Mouse (Mus musculus): ENCODE measurements around the gene Ssbp3.

Gene Ssbp3

GRCm38 (mm10) chr4:106910201-106911172 is at the start of gene Ssbp3:
TSS of gene Ssbp3 (plus strand) at chr4:106910701.
- peak; percentile 75 for DNase-seq

- DNase-seq: no peak
Observed at GRCm38 (mm10) chr4:106861871-106862270, 48.6 kb upstream of the Ssbp3 start.

GRCm38 (mm10) chr4:106862317-106862716 is 48.2 kb upstream of the Ssbp3 start:
- DNase-seq: no peak

GRCm38 (mm10) chr4:106862767-106863370 is 47.6 kb upstream of the Ssbp3 start:
- DNase-seq: no peak

GRCm38 (mm10) chr4:106865415-106866110 is 44.9 kb upstream of the Ssbp3 start:
- DNase-seq: peak; percentile 59

GRCm38 (mm10) chr4:106866381-106866780 is 44.1 kb upstream of the Ssbp3 start:
- no peak for DNase-seq

- peak; percentile 81 for DNase-seq
Observed at GRCm38 (mm10) chr4:106866845-106867244, 43.7 kb upstream of the Ssbp3 start.

- no peak for DNase-seq
Observed at GRCm38 (mm10) chr4:106868737-106869438, 41.6 kb upstream of the Ssbp3 start.

- DNase-seq: no peak
Observed at GRCm38 (mm10) chr4:106869539-106869951, 41.0 kb upstream of the Ssbp3 start.

GRCm38 (mm10) chr4:106870556-106870955 is 39.9 kb upstream of the Ssbp3 start:
- peak; percentile 91 for DNase-seq

- DNase-seq: peak; percentile 40
Observed at GRCm38 (mm10) chr4:106874501-106874900, 36.0 kb upstream of the Ssbp3 start.

- no peak for DNase-seq
Observed at GRCm38 (mm10) chr4:106881101-106881500, 29.4 kb upstream of the Ssbp3 start.

GRCm38 (mm10) chr4:106883149-106883548 is 27.4 kb upstream of the Ssbp3 start:
- no peak for DNase-seq

GRCm38 (mm10) chr4:106886307-106887085 is 24.0 kb upstream of the Ssbp3 start:
- DNase-seq: no peak

- DNase-seq: no peak
Observed at GRCm38 (mm10) chr4:106896086-106896485, 14.4 kb upstream of the Ssbp3 start.

- DNase-seq: no peak
Observed at GRCm38 (mm10) chr4:106898923-106899322, 11.6 kb upstream of the Ssbp3 start.

- no peak for DNase-seq
Observed at GRCm38 (mm10) chr4:106899471-106899870, 11.0 kb upstream of the Ssbp3 start.

GRCm38 (mm10) chr4:106900718-106901117 is 9.8 kb upstream of the Ssbp3 start:
- no peak for DNase-seq

GRCm38 (mm10) chr4:106901610-106902009 is 8.9 kb upstream of the Ssbp3 start:
- no peak for DNase-seq

- no peak for DNase-seq
Observed at GRCm38 (mm10) chr4:106902157-106902556, 8.3 kb upstream of the Ssbp3 start.

- DNase-seq: no peak
Observed at GRCm38 (mm10) chr4:106905898-106906297, 4.6 kb upstream of the Ssbp3 start.
